Mouse (Mus musculus) fibroblast of lung, adult 2 months (primary cell): ENCODE results near the gene Bdkrb1.

Source experiments
- DNase-seq: peaks from one replicate; pipeline ENCODE4 v3.0.0-alpha.2; 2011; ENCODE audit warnings: low read depth

The Bdkrb1 gene

GRCm38 (mm10) chr12:105602581-105603210, at the start of gene Bdkrb1:
Bdkrb1 (plus strand) TSS chr12:105603085.
- peak; percentile 98 for DNase-seq

GRCm38 (mm10) chr12:105554151-105554772, 48.6 kb upstream of the Bdkrb1 start:
- DNase-seq, result no peak

GRCm38 (mm10) chr12:105555172-105555571, 47.7 kb upstream of the Bdkrb1 start:
- DNase-seq, result no peak

GRCm38 (mm10) chr12:105557250-105557925, 45.5 kb upstream of the Bdkrb1 start:
- DNase-seq, result peak; percentile 62

GRCm38 (mm10) chr12:105561007-105561534, 41.8 kb upstream of the Bdkrb1 start:
- no peak for DNase-seq

- DNase-seq, result no peak
Measured at GRCm38 (mm10) chr12:105562056-105562820, 40.6 kb upstream of the Bdkrb1 start.

- DNase-seq, result no peak
Measured at GRCm38 (mm10) chr12:105562936-105563680, 39.8 kb upstream of the Bdkrb1 start, which contains the start of gene Bdkrb2. Bdkrb2 (plus strand) TSS chr12:105563226.

- no peak for DNase-seq
Measured at GRCm38 (mm10) chr12:105563726-105564275, 39.1 kb upstream of the Bdkrb1 start.

GRCm38 (mm10) chr12:105565221-105565620, 37.7 kb upstream of the Bdkrb1 start:
- no peak for DNase-seq

GRCm38 (mm10) chr12:105571867-105572266, 31.0 kb upstream of the Bdkrb1 start:
- no peak for DNase-seq

GRCm38 (mm10) chr12:105572622-105573021, 30.3 kb upstream of the Bdkrb1 start:
- DNase-seq, result no peak

- no peak for DNase-seq
Measured at GRCm38 (mm10) chr12:105574356-105574755, 28.5 kb upstream of the Bdkrb1 start.

- DNase-seq, result no peak
Measured at GRCm38 (mm10) chr12:105580490-105580889, 22.4 kb upstream of the Bdkrb1 start.

- no peak for DNase-seq
Measured at GRCm38 (mm10) chr12:105582486-105582885, 20.4 kb upstream of the Bdkrb1 start.

- no peak for DNase-seq
Measured at GRCm38 (mm10) chr12:105583484-105583883, 19.4 kb upstream of the Bdkrb1 start.

GRCm38 (mm10) chr12:105584851-105585250, 18.0 kb upstream of the Bdkrb1 start:
- no peak for DNase-seq

GRCm38 (mm10) chr12:105587526-105587925, 15.4 kb upstream of the Bdkrb1 start:
- no peak for DNase-seq

GRCm38 (mm10) chr12:105590786-105591185, 12.1 kb upstream of the Bdkrb1 start:
- no peak for DNase-seq

- no peak for DNase-seq
Measured at GRCm38 (mm10) chr12:105592361-105592761, 10.5 kb upstream of the Bdkrb1 start.

GRCm38 (mm10) chr12:105593471-105593870, 9.4 kb upstream of the Bdkrb1 start:
- no peak for DNase-seq

GRCm38 (mm10) chr12:105597135-105597534, 5.8 kb upstream of the Bdkrb1 start:
- DNase-seq, result no peak
